Mouse (Mus musculus): ENCODE measurements around the gene Cldn22. TPM values are rescaled to one million over a fixed set of nuclear protein-coding genes. Genes with fewer than 3 reads are reported as not detected.

The Cldn22 gene
- polyA plus RNA-seq, 1 experiment: not detected

DNA sequence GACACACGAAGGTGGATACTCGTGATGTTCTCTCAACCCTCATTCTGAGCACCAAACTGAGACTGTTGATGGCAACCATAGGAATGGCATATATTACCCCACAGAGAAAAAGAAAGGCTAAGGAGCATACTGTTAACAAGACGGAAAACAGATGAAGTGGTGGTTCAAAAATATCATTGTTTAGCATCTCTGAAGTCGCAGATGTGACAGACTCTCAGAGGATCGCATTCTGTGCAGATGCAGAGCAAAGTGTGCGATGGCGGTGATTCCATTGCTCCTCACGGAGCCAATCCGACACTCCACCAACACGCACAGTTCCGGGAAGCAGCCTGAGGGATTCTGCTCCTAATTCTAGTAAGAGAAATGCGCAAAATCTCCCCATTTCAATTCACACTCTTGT lies 35.0 kb downstream of the Cldn22 start:
- no peaks in the 10 kb centered on the region for H3K79me2 ChIP-seq (ENCODE audit: control insufficient read depth, insufficient read depth)
- TF ChIP-seq MYOG (IDR thresholded peaks at IDR 0.05; ENCODE audit: control insufficient read depth, extremely low read depth, insufficient read length) (no peak), CTCF (IDR thresholded peaks at IDR 0.05; ENCODE audit: control insufficient read depth, insufficient read depth, insufficient read length) (no peak), MAX (IDR thresholded peaks at IDR 0.05) (no peak), MYOD1 (IDR thresholded peaks at IDR 0.05; ENCODE audit: control insufficient read depth, insufficient read length, low read depth) (no peak), USF1 (IDR thresholded peaks at IDR 0.05; ENCODE audit: low read depth) (no peak), FOSL1 (IDR thresholded peaks at IDR 0.05; ENCODE audit: insufficient read depth, low read length, poor library complexity, severe bottlenecking) (no peak), CEBPB (IDR thresholded peaks at IDR 0.05; ENCODE audit: low read depth) (no peak)
- peaks cover 64% of the 10 kb centered on the region for H3K36me3 ChIP-seq (ENCODE audit: control insufficient read depth, insufficient read depth)

DNA sequence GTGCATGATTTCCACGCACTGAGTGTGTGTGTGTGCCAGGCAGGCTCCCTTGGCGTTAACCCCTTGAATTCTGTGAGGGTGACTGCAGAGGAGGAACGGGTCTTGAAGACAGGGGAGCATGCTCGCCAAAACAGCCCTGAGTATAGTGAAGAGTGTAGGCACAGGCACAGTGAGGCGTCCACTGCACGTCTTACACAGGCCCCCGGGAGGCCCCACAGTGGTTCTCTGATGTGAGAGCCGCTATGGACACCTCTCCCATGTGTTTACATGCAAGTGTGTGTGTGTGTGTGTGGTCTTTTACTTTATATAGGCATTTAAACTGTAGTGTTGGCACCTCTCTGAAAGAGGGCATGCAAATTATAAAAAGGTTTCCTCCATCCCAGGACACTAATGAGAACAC lies 42.3 kb downstream of the Cldn22 start:
- Histone ChIP-seq H3K79me3 (ENCODE audit: low read depth) (peaks cover under 1% of the 10 kb centered on the region), H3ac (ENCODE audit: control insufficient read depth, insufficient read length, low read depth) (no peak overlapping the region), H3K27me3 (ENCODE audit: control insufficient read depth, insufficient read depth, insufficient read length) (no peaks in the 10 kb centered on the region), H3K36me3 (ENCODE audit: control insufficient read depth, insufficient read depth) (peaks cover 77% of the 10 kb centered on the region), H3K79me2 (ENCODE audit: control insufficient read depth, insufficient read depth) (no peaks in the 10 kb centered on the region), H3K4me3 (ENCODE audit: insufficient read depth, poor library complexity, severe bottlenecking) (no peak overlapping the region)
- no peak for TF ChIP-seq MYOG (IDR thresholded peaks at IDR 0.05; ENCODE audit: control insufficient read depth, extremely low read depth, insufficient read length)
- TF ChIP-seq CEBPB (IDR thresholded peaks at IDR 0.05; ENCODE audit: low read depth): no peak
- no peak for TF ChIP-seq MAX (IDR thresholded peaks at IDR 0.05)
- no peak for TF ChIP-seq CTCF (IDR thresholded peaks at IDR 0.05; ENCODE audit: control insufficient read depth, insufficient read depth, insufficient read length)

More for the DNA sequence above, 35.0 kb downstream of the Cldn22 start:
- Histone ChIP-seq H3K4me3 (ENCODE audit: insufficient read depth, poor library complexity, severe bottlenecking) (no peak overlapping the region), H3K27me3 (ENCODE audit: control insufficient read depth, insufficient read depth, insufficient read length) (no peaks in the 10 kb centered on the region), H3K79me3 (ENCODE audit: low read depth) (no peaks in the 10 kb centered on the region), H3ac (ENCODE audit: control insufficient read depth, insufficient read length, low read depth) (no peak overlapping the region)

DNA sequence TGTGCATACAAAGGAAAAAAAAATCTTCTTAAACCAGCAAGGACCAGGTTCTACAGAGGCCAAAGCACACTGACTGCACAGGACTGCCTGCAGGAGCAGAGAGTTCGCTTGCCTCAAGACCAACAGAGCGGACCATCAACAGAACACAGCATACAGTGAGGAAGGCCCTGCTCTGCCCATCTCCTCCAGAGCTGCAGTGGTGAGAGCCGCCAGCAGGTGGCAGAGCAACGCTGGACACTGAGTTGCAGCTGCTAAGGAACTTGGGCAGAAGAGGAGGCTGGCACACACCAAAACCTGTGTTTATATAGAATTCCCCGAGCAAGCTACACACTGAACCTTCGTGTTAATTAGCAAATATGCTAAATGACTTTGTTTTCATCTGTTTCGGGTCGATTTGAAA lies 42.8 kb downstream of the Cldn22 start:
- Histone ChIP-seq H3ac (ENCODE audit: control insufficient read depth, insufficient read length, low read depth) (no peak overlapping the region), H3K36me3 (ENCODE audit: control insufficient read depth, insufficient read depth) (peaks cover 79% of the 10 kb centered on the region), H3K79me3 (ENCODE audit: low read depth) (peaks cover 2% of the 10 kb centered on the region), H3K79me2 (ENCODE audit: control insufficient read depth, insufficient read depth) (no peaks in the 10 kb centered on the region), H3K27me3 (ENCODE audit: control insufficient read depth, insufficient read depth, insufficient read length) (no peaks in the 10 kb centered on the region), H3K4me3 (ENCODE audit: insufficient read depth, poor library complexity, severe bottlenecking) (no peak overlapping the region)
- TF ChIP-seq MYOG (IDR thresholded peaks at IDR 0.05; ENCODE audit: control insufficient read depth, extremely low read depth, insufficient read length) (no peak), MAX (IDR thresholded peaks at IDR 0.05) (no peak), CTCF (IDR thresholded peaks at IDR 0.05; ENCODE audit: control insufficient read depth, insufficient read depth, insufficient read length) (peak; percentile 95)

DNA sequence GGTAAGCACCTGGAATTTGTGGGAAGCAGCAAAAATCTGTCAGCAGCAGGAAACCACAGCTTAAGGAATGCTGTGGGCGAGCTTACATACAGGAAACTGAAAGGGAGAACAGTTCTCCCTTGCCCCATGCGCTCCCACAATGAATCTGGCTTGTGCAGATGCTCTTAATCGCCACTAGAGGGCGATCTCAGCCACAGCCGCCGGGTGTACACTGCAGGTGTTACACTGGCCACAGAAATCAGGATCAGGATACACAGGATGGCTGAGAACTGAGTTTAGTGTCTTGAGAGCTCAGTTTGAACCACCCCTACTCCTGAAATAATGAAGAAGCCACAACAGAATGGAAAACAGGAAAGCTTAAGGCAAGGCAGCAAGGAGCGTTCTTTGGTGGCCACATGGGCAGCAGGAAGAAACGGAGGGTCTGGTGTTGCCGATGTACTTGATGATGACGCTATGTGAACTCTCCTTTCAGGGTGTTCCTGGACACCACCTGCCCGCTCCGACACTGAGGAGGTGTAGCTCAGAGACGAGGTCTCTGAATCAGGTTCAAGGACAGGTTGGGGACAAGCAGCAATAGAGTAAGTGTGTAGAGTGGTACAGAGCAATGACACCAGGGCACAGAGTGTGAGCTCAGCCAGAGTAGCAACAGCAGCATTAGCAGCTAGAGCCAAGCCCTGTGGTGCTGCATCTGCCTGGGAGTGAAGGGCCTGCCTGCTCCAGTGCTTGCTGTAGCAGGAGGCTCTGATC lies 48.3 kb downstream of the Cldn22 start:
- Histone ChIP-seq H3K79me2 (ENCODE audit: control insufficient read depth, insufficient read depth) (no peaks in the 10 kb centered on the region), H3K36me3 (ENCODE audit: control insufficient read depth, insufficient read depth) (peaks cover 68% of the 10 kb centered on the region), H3K79me3 (ENCODE audit: low read depth) (peaks cover 2% of the 10 kb centered on the region), H3K27me3 (ENCODE audit: control insufficient read depth, insufficient read depth, insufficient read length) (no peaks in the 10 kb centered on the region), H3K4me3 (ENCODE audit: insufficient read depth, poor library complexity, severe bottlenecking) (no peak overlapping the region), H3ac (ENCODE audit: control insufficient read depth, insufficient read length, low read depth) (no peak overlapping the region)
- TF ChIP-seq MYOG (IDR thresholded peaks at IDR 0.05; ENCODE audit: control insufficient read depth, extremely low read depth, insufficient read length): no peak
- TF ChIP-seq USF1 (IDR thresholded peaks at IDR 0.05; ENCODE audit: low read depth): no peak
- TF ChIP-seq CTCF (IDR thresholded peaks at IDR 0.05; ENCODE audit: control insufficient read depth, insufficient read depth, insufficient read length): peak; percentile 92
- TF ChIP-seq FOSL1 (IDR thresholded peaks at IDR 0.05; ENCODE audit: insufficient read depth, low read length, poor library complexity, severe bottlenecking): no peak
- TF ChIP-seq MAX (IDR thresholded peaks at IDR 0.05): no peak

DNA sequence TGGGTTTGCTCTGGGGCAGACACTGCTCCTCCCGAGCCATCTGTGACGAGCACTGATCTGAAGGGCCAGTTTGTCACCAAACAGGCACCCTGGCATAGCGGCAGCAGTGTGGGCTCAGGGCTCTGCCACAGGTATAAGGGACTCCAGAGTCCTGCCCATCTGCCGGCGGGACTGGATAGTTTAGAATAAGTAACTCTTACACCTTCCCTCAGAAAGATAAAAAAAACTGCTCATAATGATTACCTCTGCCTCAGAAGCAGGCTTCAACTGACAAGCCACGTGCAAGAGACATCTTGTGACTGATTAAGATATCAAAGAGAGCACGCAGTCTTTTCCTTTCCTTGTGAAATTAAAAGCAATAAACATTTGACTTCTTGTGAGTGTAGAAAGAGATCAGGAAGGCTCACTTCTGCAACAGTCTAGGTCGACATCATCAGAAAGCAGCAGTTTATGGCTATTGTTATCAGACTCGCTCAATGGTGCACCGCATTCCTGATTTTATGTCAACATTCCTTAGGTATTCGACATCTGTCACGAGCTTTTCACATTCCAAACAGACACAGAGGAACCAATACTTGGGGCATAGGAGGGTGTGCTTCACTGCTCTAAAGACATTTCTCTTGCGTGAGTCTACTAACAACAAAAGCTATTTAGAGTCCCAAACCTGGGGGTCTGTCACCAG lies 50.4 kb downstream of the Cldn22 start:
- Histone ChIP-seq H3K79me3 (ENCODE audit: low read depth) (peaks cover 2% of the 10 kb centered on the region), H3K79me2 (ENCODE audit: control insufficient read depth, insufficient read depth) (no peaks in the 10 kb centered on the region), H3K27me3 (ENCODE audit: control insufficient read depth, insufficient read depth, insufficient read length) (no peaks in the 10 kb centered on the region), H3ac (ENCODE audit: control insufficient read depth, insufficient read length, low read depth) (no peak overlapping the region), H3K36me3 (ENCODE audit: control insufficient read depth, insufficient read depth) (peaks cover 69% of the 10 kb centered on the region), H3K4me3 (ENCODE audit: insufficient read depth, poor library complexity, severe bottlenecking) (no peak overlapping the region)
- no peak for TF ChIP-seq MYOG (IDR thresholded peaks at IDR 0.05; ENCODE audit: control insufficient read depth, extremely low read depth, insufficient read length)

Other genes with a start within 250 kb of the Cldn22 start
- 8.3 TPM for gene Ing2, start 148.9 kb upstream of the Cldn22 start, polyA plus RNA-seq (2012; fragmentation: generic; extraction: Trizol)
- 3.8 TPM for gene Cdkn2aip, start 110.5 kb upstream of the Cldn22 start, polyA plus RNA-seq (2012; fragmentation: generic; extraction: Trizol)
- not detected for gene Cldn24, start 2.3 kb upstream of the Cldn22 start, polyA plus RNA-seq (2012; fragmentation: generic; extraction: Trizol)
- 15.3 TPM for gene Wwc2, start 166.4 kb downstream of the Cldn22 start, polyA plus RNA-seq (2012; fragmentation: generic; extraction: Trizol)

All from C2C12 (cell line).